ENCODE assay signal across 17 mouse cellular contexts in the genomic region with DNA sequence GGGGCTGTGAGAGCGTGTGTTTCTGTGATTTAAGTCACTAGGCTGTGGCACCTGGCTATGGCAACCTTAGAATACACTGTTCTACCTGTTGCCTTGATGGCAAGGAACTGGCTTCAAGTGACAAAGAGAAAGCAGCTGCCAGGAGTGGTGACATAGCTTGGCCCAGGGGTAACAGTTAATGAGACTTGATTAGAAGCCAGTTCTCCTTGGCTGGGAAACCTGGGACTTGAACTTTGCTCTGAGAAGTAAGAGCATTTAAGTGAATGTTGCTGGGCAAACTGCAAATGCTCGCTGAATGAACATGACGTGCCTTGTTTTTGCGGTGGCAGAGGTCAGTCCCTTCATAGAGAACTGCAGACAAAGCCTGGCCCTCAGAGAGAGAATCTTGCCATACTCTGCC.
DNase-seq lines count a peak whose midpoint lies in the region; ATAC-seq lines count a peak whose summit lies in the region.
"Had no signal": no experiment of that assay in that cellular context is flagged by ENCODE, and none has a peak within 500 bp of the region (broad histone marks: within the 10 kb centered on the region; RNA-seq: fewer than 3 reads in every experiment).

No protein-coding gene starts in this region.

- peaks cover 19% of the 10 kb centered on the region for H3K4me1 ChIP-seq in intestine, embryonic 16.5 days (ENCODE audit: control insufficient read depth, insufficient read depth, low read length)
- peaks cover 25% of the 10 kb centered on the region for H3K4me1 ChIP-seq in intestine, embryonic 15.5 days (replicated peaks)
- H3K4me1 ChIP-seq in brown adipose tissue, adult 24 weeks (ENCODE audit: control insufficient read depth, insufficient read depth, insufficient read length, low read length), result peaks cover 24% of the 10 kb centered on the region

- H3K36me3 ChIP-seq in intestine, embryonic 16.5 days (ENCODE audit: control insufficient read depth, insufficient read depth, low read length), result no peaks in the 10 kb centered on the region
- no peaks in the 10 kb centered on the region for H3K36me3 ChIP-seq in intestine, embryonic 15.5 days
- H3K36me3 ChIP-seq: limb, embryonic 13.5 days had no signal

- H3K9me3 ChIP-seq in intestine, embryonic 16.5 days (ENCODE audit: control insufficient read depth, low read length), result no peaks in the 10 kb centered on the region
- no peaks in the 10 kb centered on the region for H3K9me3 ChIP-seq in intestine, embryonic 15.5 days
- H3K9me3 ChIP-seq: limb, embryonic 13.5 days; megakaryocyte, embryonic 14.5 days had no signal

- ATAC-seq in intestine, embryonic 16.5 days, result peak; percentile 40; the same call in 1 of the 2 replicates
- ATAC-seq in intestine, embryonic 15.5 days, result no peak
- ATAC-seq: hindbrain, postnatal 0 days; midbrain, embryonic 16.5 days had no signal

- H3K9ac ChIP-seq in intestine, embryonic 16.5 days (ENCODE audit: low read depth, low read length), result no peak overlapping the region
- H3K9ac ChIP-seq in intestine, embryonic 15.5 days, result no peak overlapping the region
- H3K9ac ChIP-seq: limb, embryonic 13.5 days had no signal

- H3K27me3 ChIP-seq in intestine, embryonic 16.5 days (replicated peaks; ENCODE audit: control insufficient read depth, insufficient read depth, low read length), result no peaks in the 10 kb centered on the region
- H3K27me3 ChIP-seq in intestine, embryonic 15.5 days (replicated peaks), result no peaks in the 10 kb centered on the region
- H3K27me3 ChIP-seq: limb, embryonic 13.5 days had no signal

- no peak overlapping the region for H3K4me3 ChIP-seq in intestine, embryonic 16.5 days (ENCODE audit: low read length)
- no peak overlapping the region for H3K4me3 ChIP-seq in intestine, embryonic 15.5 days (replicated peaks)
- no peak overlapping the region for H3K4me3 ChIP-seq in brown adipose tissue, adult 24 weeks (ENCODE audit: insufficient read depth, low read depth, low read length)
- H3K4me3 ChIP-seq: limb, embryonic 13.5 days; megakaryocyte, embryonic 14.5 days had no signal

- H3K4me2 ChIP-seq in intestine, embryonic 16.5 days (ENCODE audit: low read depth, low read length), result no peak overlapping the region
- H3K4me2 ChIP-seq in intestine, embryonic 15.5 days (replicated peaks), result no peak overlapping the region
- H3K4me2 ChIP-seq: limb, embryonic 13.5 days had no signal

- peak; percentile 29 for DNase-seq in gastrocnemius, adult 18-20 months (ENCODE audit: low spot score)
- DNase-seq in gastrocnemius, postnatal 4 days (ENCODE audit: low spot score in 2 of 2), result no peak
- peak; percentile 78 for DNase-seq in kidney, postnatal 14 days
- DNase-seq in cerebellum, adult 11-12 months, result no peak
- no peak for DNase-seq in c-Kit-positive CD71-positive TER-119-positive erythroid progenitor cells, embryonic 14.5 days (ENCODE audit: low spot score)
- DNase-seq: adrenal gland, postnatal 25 days; cerebellum, postnatal 10 days; gastrocnemius, postnatal 36 days; lung, postnatal 14 days; right cerebral cortex, adult 18-20 months had no signal

- H3K27ac ChIP-seq in intestine, embryonic 16.5 days (ENCODE audit: low read length), result no peak overlapping the region
- no peak overlapping the region for H3K27ac ChIP-seq in intestine, embryonic 15.5 days
- H3K27ac ChIP-seq in brown adipose tissue, adult 24 weeks (replicated peaks; ENCODE audit: low read depth, low read length), result peak overlapping the region; percentile 89
- H3K27ac ChIP-seq: hindbrain, postnatal 0 days; limb, embryonic 13.5 days had no signal

- WGBS in intestine, embryonic 16.5 days, result 66% methylated on average over 4 of the region's 4 CpGs
- 67% methylated on average over 4 of the region's 4 CpGs for WGBS in intestine, embryonic 15.5 days

Comparison
In these comparisons a context has a peak if more than half of its experiments do, and no peak if none do; other contexts are left out.
1. DNase-seq: peak in gastrocnemius, adult 18-20 months (single experiment) and kidney, postnatal 14 days (single experiment); none in gastrocnemius, postnatal 4 days (0 of 2), cerebellum, adult 11-12 months (single experiment) and c-Kit-positive CD71-positive TER-119-positive erythroid progenitor cells, embryonic 14.5 days (single experiment).